Mouse (Mus musculus) neural tube, embryonic 12.5 days (tissue): ENCODE results near the gene Slc35a2. TPM values are rescaled to one million over a fixed set of nuclear protein-coding genes. Genes with fewer than 3 reads are reported as not detected.
A peak's percentile ranks its signal among the peaks of the same experiment; 100 is the strongest.

Experiments
- ATAC-seq: fragments of 200-750 bp; cut with Nextera tagmentation; 2 replicates; pipeline ENCODE4 v1.8.0; 2017; ENCODE audit warnings: low read depth, mild to moderate bottlenecking, moderate TSS enrichment, moderate library complexity; ENCODE audit not compliant: low FRiP score
- H3K27ac ChIP-seq: fragments of 300-500 bp; sonication (generic); 2 replicates; pipeline ENCODE4 v1.5.1; 2016
- H3K27me3 ChIP-seq: fragments of 300-500 bp; sonication (generic); replicated peaks from 2 replicates; pipeline ENCODE4 v1.6.1; 2016; ENCODE audit warnings: mild to moderate bottlenecking
- H3K36me3 ChIP-seq: fragments of 300-500 bp; sonication (generic); 2 replicates; pipeline ENCODE4 v1.6.1; 2016; ENCODE audit warnings: mild to moderate bottlenecking
- H3K4me1 ChIP-seq: fragments of 300-500 bp; sonication (generic); 2 replicates; pipeline ENCODE4 v1.6.1; 2016
- H3K4me2 ChIP-seq: fragments of 300-500 bp; sonication (generic); replicated peaks from 2 replicates; pipeline ENCODE4 v1.6.1; 2016; ENCODE audit warnings: mild to moderate bottlenecking
- H3K4me3 ChIP-seq: fragments of 300-500 bp; sonication (generic); 2 replicates; pipeline ENCODE4 v1.5.1; 2016
- H3K9ac ChIP-seq: fragments of 300-500 bp; sonication (generic); 2 replicates; pipeline ENCODE4 v1.6.1; 2016; ENCODE audit warnings: mild to moderate bottlenecking
- H3K9me3 ChIP-seq: fragments of 300-500 bp; sonication (generic); 2 replicates; pipeline ENCODE4 v1.6.1; 2016; ENCODE audit warnings: mild to moderate bottlenecking
- WGBS: fragments of 180-500 bp; shearing (Covaris S2); methylation state at CpG from one replicate; pipeline ENCODE4 v1.1.7; 2016; 5-methylcytosine and 5-hydroxymethylcytosine counted together
- polyA plus RNA-seq: library from polyadenylated mRNA; unstranded; fragments of >200 nt; fragmentation: Nextera tagmentation; extraction: Ambion mirVana; gene quantifications from 2 replicates; pipeline ENCODE4 v1.2.1, GENCODE M21; 2016

Slc35a2 gene
- polyA plus RNA-seq, result 35.4 and 36.5 TPM in 2 replicates

DNA sequence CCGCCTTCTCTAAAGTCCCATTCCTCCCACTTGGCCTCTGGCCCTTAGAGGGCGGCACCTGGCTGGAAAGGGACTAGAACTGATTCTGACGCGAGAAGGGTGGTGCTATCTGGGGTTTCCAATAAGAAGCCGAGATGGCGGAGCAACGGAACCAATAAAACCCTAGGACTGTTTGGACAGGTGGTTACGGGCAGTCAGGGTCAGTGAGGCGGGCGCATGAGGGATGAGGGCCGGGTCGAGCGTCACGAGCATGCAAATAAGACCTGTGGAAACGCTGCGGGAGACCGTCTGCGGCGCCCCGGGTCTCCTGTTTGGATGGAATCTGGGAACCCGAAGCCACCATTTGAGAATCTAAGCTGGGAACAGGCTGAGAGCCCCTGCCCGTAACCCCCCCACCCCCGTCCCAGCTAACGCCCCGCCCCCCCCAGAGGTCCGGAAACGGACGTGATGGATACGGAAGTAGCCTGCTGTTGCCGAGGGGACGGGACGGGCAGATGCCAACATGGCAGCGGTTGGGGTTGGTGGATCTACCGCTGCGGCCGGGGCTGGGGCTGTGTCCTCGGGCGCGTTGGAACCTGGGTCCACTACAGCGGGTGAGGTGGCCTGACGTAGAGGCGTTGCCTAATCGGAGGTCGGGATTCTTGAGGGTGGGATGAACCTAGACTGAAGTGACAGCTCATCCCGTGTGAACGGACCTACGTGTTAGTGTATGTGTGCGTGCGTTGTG lies at the start of gene Slc35a2:
Gene Slc35a2 (plus strand): TSS at position 188 of the 727 bp plus-strand sequence.
- Histone ChIP-seq H3K4me1 (0 out of 2 replicates have a peak, but pooled peaks cover 3% of the 10 kb centered on the region), H3K9ac (peak within 1 kb of the TSS; percentile 44), H3K4me2 (peak within 1 kb of the TSS; percentile 64), H3K27ac (no peak within 1 kb of the TSS), H3K9me3 (no peaks in the 10 kb centered on the region; the same call in 1 of the 2 replicates), H3K36me3 (no peaks in the 10 kb centered on the region), H3K27me3 (no peaks in the 10 kb centered on the region), H3K4me3 (peak within 1 kb of the TSS; percentile 58)
- 12% methylated on average over 49 of the region's 49 CpGs for WGBS
- peak; percentile 83 for ATAC-seq

DNA sequence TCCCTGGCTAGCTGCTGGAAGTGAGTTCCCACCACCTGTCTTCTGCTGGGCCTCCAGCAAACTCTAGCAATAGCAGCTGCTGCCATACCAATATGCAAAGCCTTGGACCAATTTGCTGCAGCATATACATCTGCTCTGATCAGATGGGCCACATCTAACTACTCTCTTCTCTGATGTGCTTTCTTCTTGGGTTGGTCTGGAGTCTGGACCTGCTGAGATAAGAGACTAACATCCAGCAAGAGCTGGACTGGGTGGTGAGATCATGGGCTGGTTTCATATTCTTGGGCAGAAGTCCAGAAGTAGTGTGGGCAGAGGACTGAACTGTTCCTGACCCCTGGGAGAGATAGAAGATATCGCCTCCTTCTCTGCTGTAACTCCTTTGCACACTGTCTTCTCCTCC lies 46.7 kb upstream of the Slc35a2 start:
- H3K27me3 ChIP-seq, result no peaks in the 10 kb centered on the region
- no peak overlapping the region for H3K27ac ChIP-seq
- no peak overlapping the region for H3K4me2 ChIP-seq
- no peaks in the 10 kb centered on the region for H3K36me3 ChIP-seq
- ATAC-seq, result no peak
- no peaks in the 10 kb centered on the region for H3K4me1 ChIP-seq
- H3K4me3 ChIP-seq, result no peak overlapping the region
- WGBS, result 82% methylated on average over 1 of the region's 1 CpGs
- H3K9ac ChIP-seq, result no peak overlapping the region
- H3K9me3 ChIP-seq, result no peaks in the 10 kb centered on the region

DNA sequence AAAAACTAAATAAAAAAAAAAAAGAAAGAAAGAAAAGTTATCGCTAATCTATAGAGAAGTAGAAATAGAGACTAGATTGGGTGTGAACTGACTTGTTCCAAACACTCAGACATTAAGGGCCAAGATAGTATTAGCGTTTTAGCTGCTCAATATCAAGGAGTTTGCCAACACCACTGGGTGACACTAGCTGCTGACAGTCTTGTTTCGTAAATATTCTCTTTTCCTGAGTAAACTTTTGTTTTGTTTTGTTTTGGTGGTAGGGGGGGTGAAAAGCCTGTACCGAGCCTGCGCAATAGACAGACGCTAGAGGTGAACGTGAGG lies 43.0 kb upstream of the Slc35a2 start:
- H3K4me3 ChIP-seq, result peak overlapping the region; percentile 83
- ATAC-seq, result no peak
- 15% methylated on average over 7 of the region's 7 CpGs for WGBS

DNA sequence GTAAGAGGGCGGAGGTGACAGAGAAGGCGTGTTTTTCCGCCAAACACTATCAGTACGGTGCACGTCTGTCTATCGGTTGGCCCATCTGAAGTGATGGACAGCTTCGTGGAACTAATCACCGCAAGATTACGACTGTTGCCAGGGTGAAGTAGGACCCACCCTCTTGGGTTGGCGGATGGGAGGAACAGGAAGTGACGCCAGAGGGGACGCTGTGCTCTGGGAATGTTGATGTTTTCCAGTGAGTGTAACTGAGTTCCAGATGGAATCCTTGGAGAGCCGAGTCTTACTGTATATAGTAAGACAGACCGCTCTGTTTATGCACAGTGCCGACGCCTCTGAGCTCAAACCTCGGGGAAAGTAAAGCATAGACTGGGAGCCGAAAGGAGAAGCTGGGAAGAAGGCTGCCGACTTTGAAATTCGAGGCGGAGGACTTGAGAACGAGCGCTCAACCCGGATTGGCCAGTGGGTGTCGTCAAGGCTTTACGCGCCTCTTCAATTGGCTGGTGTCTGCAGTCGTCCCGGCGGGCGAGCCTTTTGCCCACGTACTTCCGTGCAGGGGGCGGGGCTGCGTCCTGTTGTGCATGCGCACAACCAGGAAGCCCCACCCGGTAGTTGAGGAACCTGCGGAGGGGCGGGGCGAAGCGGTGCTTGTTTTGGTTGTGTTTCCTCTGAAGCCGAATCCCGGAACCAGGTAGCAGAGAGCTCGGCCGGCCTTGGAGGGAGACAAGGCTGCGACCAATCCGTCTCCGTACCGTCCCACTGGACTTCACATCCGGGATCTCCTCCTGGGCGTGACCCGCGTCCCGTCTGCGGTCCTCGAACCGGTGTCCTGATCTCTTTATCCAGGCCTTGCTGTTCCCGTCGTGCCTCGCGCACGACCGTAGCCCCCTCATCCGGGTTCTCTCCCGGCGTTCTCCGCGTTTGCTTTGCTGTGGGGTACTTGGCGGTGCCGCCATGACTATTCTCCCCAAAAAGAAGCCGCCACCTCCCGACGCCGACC lies 42.4 kb upstream of the Slc35a2 start, which contains the start of gene Otud5:
Gene Otud5 (plus strand): TSS at position 202 of the 1,000 bp plus-strand sequence.
- H3K9me3 ChIP-seq, result no peaks in the 10 kb centered on the region
- H3K27ac ChIP-seq, result peak within 1 kb of the TSS; percentile 57
- peak within 1 kb of the TSS; percentile 83 for H3K4me3 ChIP-seq
- H3K27me3 ChIP-seq, result no peaks in the 10 kb centered on the region
- peak within 1 kb of the TSS; percentile 72 for H3K4me2 ChIP-seq
- WGBS, result 14% methylated on average over 74 of the region's 74 CpGs
- H3K36me3 ChIP-seq, result no peaks in the 10 kb centered on the region
- H3K9ac ChIP-seq, result peak within 1 kb of the TSS; percentile 86
- ATAC-seq, result peak; percentile 98
- peaks cover 12% of the 10 kb centered on the region; the same call in 1 of the 2 replicates for H3K4me1 ChIP-seq

More for the DNA sequence above, 43.0 kb upstream of the Slc35a2 start:
- no peak overlapping the region for H3K27ac ChIP-seq
- H3K27me3 ChIP-seq, result no peaks in the 10 kb centered on the region
- no peak overlapping the region for H3K9ac ChIP-seq
- peaks cover 12% of the 10 kb centered on the region; the same call in 1 of the 2 replicates for H3K4me1 ChIP-seq
- H3K9me3 ChIP-seq, result no peaks in the 10 kb centered on the region
- no peaks in the 10 kb centered on the region for H3K36me3 ChIP-seq
- peak overlapping the region; percentile 49 for H3K4me2 ChIP-seq

DNA sequence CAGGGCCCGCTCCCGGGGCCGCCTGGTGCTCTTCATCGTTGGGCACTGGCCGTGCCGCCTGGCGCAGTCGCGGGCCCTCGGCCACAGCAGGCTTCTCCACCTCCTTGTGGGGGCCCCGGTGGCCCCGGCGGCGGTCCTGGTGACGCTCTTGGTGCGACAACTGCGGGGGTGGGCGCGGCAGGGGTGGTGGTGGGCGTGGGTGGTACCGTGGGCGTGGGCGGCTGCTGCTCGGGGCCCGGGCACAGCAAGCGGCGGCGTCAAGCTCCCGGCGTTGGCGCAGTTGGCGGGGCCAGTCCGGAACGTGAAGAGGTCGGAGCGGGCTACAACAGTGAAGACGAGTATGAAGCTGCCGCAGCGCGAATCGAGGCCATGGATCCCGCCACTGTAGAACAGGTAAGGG lies 41.5 kb upstream of the Slc35a2 start:
- Histone ChIP-seq H3K4me1 (peaks cover 12% of the 10 kb centered on the region; the same call in 1 of the 2 replicates), H3K4me3 (peak overlapping the region; percentile 83), H3K36me3 (no peaks in the 10 kb centered on the region), H3K27me3 (no peaks in the 10 kb centered on the region), H3K9ac (peak overlapping the region; percentile 86), H3K9me3 (no peaks in the 10 kb centered on the region), H3K27ac (peak overlapping the region; percentile 57), H3K4me2 (peak overlapping the region; percentile 72)
- no peak; the same call in 1 of the 2 replicates for ATAC-seq
- 18% methylated on average over 42 of the region's 42 CpGs for WGBS

DNA sequence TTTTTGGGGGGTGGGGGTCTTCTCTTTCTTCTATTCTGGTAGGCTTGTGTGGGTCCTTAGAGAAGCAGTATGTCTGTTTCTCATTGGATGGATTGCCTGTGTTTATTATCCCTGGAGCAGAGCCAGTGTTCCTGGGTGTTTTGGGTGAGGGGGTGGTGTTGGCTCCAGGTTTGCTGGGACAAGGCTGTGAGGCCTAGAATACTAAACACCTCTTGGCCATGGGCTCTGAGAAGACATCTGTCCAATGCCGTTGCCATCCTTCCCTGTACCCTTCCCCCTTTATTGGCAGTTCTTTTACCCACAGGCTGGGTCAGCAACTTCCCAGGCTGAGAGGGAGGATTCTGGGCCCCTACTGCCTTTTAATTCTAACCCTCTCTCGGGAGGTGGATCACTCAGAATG lies 36.0 kb upstream of the Slc35a2 start:
- Histone ChIP-seq H3K9me3 (no peaks in the 10 kb centered on the region), H3K4me2 (no peak overlapping the region), H3K36me3 (no peaks in the 10 kb centered on the region; the same call in 1 of the 2 replicates), H3K4me1 (peaks cover 10% of the 10 kb centered on the region; the same call in 1 of the 2 replicates), H3K4me3 (no peak overlapping the region), H3K9ac (no peak overlapping the region), H3K27ac (no peak overlapping the region), H3K27me3 (no peaks in the 10 kb centered on the region)
- ATAC-seq, result no peak
- WGBS, result 63% methylated on average over 2 of the region's 2 CpGs

DNA sequence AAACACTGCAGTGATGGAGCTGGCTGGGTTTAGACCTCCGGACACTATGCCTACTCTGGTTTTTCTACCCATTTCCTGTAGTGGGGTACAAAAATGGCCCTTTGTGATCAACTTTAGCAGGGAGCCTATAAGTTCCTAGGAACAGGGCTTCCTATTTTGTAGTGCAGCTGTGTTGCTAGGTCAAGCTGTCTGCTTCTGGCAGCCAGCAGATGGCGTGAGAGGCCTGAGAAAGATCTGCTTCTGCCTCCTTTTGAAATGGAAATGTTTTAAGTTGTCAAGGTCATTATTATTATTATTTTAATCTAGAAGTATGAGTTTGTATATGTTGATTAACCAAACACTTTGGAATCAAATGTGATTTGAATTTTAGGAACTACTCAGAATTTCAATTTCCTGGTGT lies 29.2 kb upstream of the Slc35a2 start:
- Histone ChIP-seq H3K27me3 (no peaks in the 10 kb centered on the region), H3K4me3 (no peak overlapping the region), H3K4me1 (no peaks in the 10 kb centered on the region), H3K4me2 (no peak overlapping the region), H3K36me3 (no peaks in the 10 kb centered on the region; the same call in 1 of the 2 replicates), H3K9me3 (no peaks in the 10 kb centered on the region), H3K9ac (no peak overlapping the region), H3K27ac (no peak overlapping the region)
- ATAC-seq, result no peak
- 59% methylated on average over 2 of the region's 2 CpGs for WGBS

DNA sequence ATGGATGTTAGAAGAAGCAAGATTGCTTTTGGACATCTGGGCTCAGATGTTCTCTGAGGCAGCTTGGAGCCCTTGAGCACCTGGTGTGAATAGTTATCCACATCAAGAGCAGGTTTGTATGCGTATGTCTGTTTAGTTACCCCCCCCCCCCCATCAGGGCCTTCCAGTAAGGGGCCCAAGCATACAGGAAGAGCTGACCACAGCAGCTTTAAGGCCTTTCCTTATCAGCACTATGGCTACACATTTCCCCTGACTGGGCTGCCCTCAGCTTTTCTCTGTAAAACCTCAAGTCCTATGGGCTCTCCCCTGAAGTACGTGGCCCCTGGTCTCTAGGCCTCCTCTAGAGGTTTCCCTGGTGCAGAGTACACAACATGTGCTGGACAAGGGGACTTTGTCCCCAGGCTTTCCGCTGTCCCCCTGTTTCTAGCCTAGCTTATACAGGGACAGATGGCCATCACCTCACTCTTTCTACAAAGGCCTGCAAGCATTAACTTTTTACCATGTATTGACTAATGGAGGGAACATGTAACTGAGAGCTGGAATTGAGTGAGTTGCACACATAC lies 24.6 kb upstream of the Slc35a2 start:
- 96% methylated on average over 3 of the region's 3 CpGs for WGBS
- Histone ChIP-seq H3K36me3 (no peaks in the 10 kb centered on the region; the same call in 1 of the 2 replicates), H3K27me3 (no peaks in the 10 kb centered on the region), H3K9me3 (no peaks in the 10 kb centered on the region), H3K4me3 (no peak overlapping the region), H3K9ac (no peak overlapping the region), H3K4me1 (no peaks in the 10 kb centered on the region), H3K27ac (no peak overlapping the region), H3K4me2 (no peak overlapping the region)
- ATAC-seq, result no peak

DNA sequence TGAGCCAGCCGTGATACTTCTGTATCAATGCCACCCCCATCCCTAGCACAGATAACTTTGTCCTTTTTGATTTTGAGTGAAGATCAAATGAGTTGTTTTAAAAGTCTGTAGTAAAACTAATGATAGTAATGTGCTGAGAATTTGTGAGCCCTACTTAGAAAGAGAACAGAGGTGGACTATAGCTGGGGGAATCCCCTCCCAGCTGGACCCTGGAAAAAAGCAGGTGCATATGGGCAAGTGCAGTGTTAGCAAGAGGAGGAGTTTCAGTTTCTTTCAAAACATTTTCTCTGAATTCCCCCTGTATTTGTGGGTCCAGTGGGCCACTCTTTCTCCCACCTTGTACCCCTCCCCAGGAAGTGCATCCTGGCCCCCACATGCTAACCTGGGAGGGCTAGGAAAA lies 20.6 kb upstream of the Slc35a2 start:
- 87% methylated on average over 1 of the region's 1 CpGs for WGBS
- no peaks in the 10 kb centered on the region for H3K9me3 ChIP-seq
- H3K4me2 ChIP-seq, result no peak overlapping the region
- no peaks in the 10 kb centered on the region for H3K27me3 ChIP-seq
- no peak overlapping the region for H3K9ac ChIP-seq
- H3K36me3 ChIP-seq, result peaks cover 8% of the 10 kb centered on the region
- no peak for ATAC-seq
- no peak overlapping the region for H3K4me3 ChIP-seq
- H3K27ac ChIP-seq, result no peak overlapping the region
- H3K4me1 ChIP-seq, result no peaks in the 10 kb centered on the region

DNA sequence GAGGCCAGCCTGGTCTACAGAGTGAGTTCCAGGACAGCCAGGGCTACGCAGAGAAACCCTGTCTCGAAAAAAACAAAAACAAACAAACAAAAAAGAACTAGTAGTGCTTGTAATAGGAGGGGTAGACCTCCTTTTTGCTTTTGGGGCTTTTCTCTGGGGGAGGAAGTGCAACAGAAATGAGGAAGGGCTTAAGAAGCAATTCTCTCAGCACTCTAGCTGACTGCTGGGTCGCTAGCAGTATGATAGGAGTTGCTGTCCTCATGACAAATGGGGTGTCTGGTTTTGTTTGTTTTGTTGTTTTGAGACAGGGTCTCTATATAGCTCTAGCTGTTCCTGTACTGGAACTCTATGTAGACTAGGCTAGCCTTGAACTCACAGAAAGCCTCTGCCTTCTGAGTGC lies 19.3 kb upstream of the Slc35a2 start:
- Histone ChIP-seq H3K27me3 (no peaks in the 10 kb centered on the region), H3K9ac (no peak overlapping the region), H3K9me3 (no peaks in the 10 kb centered on the region), H3K4me1 (no peaks in the 10 kb centered on the region), H3K27ac (no peak overlapping the region), H3K36me3 (peaks cover 9% of the 10 kb centered on the region), H3K4me2 (no peak overlapping the region), H3K4me3 (no peak overlapping the region)
- ATAC-seq, result no peak
- WGBS, result 80% methylated on average over 3 of the region's 3 CpGs

DNA sequence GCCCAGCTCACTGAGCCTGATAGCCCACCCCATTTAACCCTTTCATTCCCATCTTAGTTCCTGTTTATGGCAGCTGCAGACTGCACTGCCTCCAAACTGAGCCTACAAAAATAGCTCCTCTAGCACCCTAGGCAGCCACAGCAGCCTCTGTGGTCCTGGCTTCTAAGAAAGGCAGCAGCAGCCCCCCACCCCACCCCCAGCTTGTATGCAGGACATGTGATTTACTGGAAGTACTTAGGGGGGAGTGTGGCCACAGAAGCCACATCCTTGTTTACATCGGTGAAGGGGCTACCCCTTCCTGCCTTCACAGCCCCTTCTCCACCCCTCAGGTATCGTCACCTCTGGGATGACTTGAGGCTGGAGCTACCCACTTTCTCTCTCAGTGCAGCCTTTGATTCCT lies 18.5 kb upstream of the Slc35a2 start:
- H3K9ac ChIP-seq, result no peak overlapping the region
- no peaks in the 10 kb centered on the region for H3K4me1 ChIP-seq
- H3K9me3 ChIP-seq, result no peaks in the 10 kb centered on the region
- H3K27ac ChIP-seq, result no peak overlapping the region
- no peak overlapping the region for H3K4me2 ChIP-seq
- peaks cover 9% of the 10 kb centered on the region for H3K36me3 ChIP-seq
- H3K4me3 ChIP-seq, result no peak overlapping the region
- H3K27me3 ChIP-seq, result no peaks in the 10 kb centered on the region
- WGBS, result 79% methylated on average over 2 of the region's 2 CpGs
- no peak for ATAC-seq

DNA sequence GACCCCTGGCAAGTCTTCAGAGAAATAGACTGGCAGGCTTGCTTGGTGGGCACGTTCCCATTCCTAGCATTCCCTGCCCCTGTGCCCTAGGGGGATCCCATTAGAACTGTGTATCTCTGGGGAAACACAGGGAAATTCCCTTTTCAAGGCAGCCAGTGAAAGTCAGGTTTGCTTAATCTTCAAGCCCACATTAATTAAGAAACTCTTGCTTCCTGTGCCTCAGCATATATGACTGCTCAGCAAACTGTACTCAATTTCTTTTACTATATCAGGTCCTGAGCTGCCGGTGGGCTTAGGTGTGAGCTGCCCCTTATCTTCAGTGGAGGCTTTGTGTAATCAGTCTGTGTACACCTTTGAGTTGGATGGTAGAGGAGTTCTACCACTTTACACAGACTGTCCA lies 18.0 kb upstream of the Slc35a2 start:
- 73% methylated on average over 2 of the region's 2 CpGs for WGBS
- Histone ChIP-seq H3K4me2 (no peak overlapping the region), H3K4me3 (no peak overlapping the region), H3K9ac (no peak overlapping the region), H3K36me3 (peaks cover 9% of the 10 kb centered on the region), H3K27me3 (no peaks in the 10 kb centered on the region), H3K9me3 (no peaks in the 10 kb centered on the region), H3K4me1 (no peaks in the 10 kb centered on the region), H3K27ac (no peak overlapping the region)
- ATAC-seq, result no peak
